Mouse (Mus musculus) midbrain, embryonic 11.5 days (tissue): ENCODE results near the gene Dram1. TPM values are rescaled to one million over a fixed set of nuclear protein-coding genes. Genes with fewer than 3 reads are reported as not detected.

ENCODE experiments used
- ATAC-seq: fragments of 200-750 bp; cut with Nextera tagmentation; 2 replicates; pipeline ENCODE4 v1.8.0; 2017; ENCODE audit warnings: moderate TSS enrichment, moderate library complexity; ENCODE audit not compliant: low FRiP score
- DNase-seq: peaks from one replicate; pipeline ENCODE4 v3.0.0; 2015; ENCODE audit warnings: low spot score; ENCODE audit errors: missing footprints
- H3K27ac ChIP-seq: fragments of 300-500 bp; sonication (generic); 2 replicates; pipeline ENCODE4 v1.5.1; 2014; ENCODE audit warnings: low read depth, low read length
- H3K27me3 ChIP-seq: fragments of 300-500 bp; sonication (generic); 2 replicates; pipeline ENCODE4 v1.6.1; 2014; ENCODE audit warnings: mild to moderate bottlenecking, low read length, moderate library complexity, mixed read lengths; ENCODE audit not compliant: control insufficient read depth, insufficient read depth
- H3K36me3 ChIP-seq: fragments of 300-500 bp; sonication (generic); 2 replicates; pipeline ENCODE4 v1.6.1; 2014; ENCODE audit warnings: mild to moderate bottlenecking, low read length, moderate library complexity, mixed read lengths; ENCODE audit not compliant: control insufficient read depth, insufficient read depth
- H3K4me1 ChIP-seq: fragments of 300-500 bp; sonication (generic); 2 replicates; pipeline ENCODE4 v1.6.1; 2014; ENCODE audit warnings: low read length; ENCODE audit not compliant: control insufficient read depth, insufficient read depth
- H3K4me2 ChIP-seq: fragments of 300-500 bp; sonication (generic); 2 replicates; pipeline ENCODE4 v1.6.1; 2014; ENCODE audit warnings: mild to moderate bottlenecking, moderate library complexity
- H3K4me3 ChIP-seq: fragments of 300-500 bp; sonication (generic); 2 replicates; pipeline ENCODE4 v1.5.1; 2014; ENCODE audit warnings: low read depth, low read length
- H3K9ac ChIP-seq: fragments of 300-500 bp; sonication (generic); 2 replicates; pipeline ENCODE4 v1.6.1; 2014; ENCODE audit warnings: low read length
- H3K9me3 ChIP-seq: fragments of 300-500 bp; sonication (generic); 2 replicates; pipeline ENCODE4 v1.6.1; 2016; ENCODE audit warnings: low read length; ENCODE audit not compliant: control insufficient read depth
- WGBS: fragments of 180-500 bp; shearing (Covaris S2); extraction: QIAGEN DNeasy Blood & Tissue Kit; methylation state at CpG from one replicate; pipeline ENCODE4 v1.1.7; 2014; 5-methylcytosine and 5-hydroxymethylcytosine counted together
- polyA plus RNA-seq: library from polyadenylated mRNA; unstranded; fragments of >200 nt; fragmentation: Nextera tagmentation; extraction: Ambion mirVana; gene quantifications from 2 replicates; pipeline ENCODE4 v1.2.1, GENCODE M21; 2014

Gene Dram1
- polyA plus RNA-seq, 1 experiment from 2014 or later, result 0.34 TPM

- H3K4me1 ChIP-seq, result no peaks in the 10 kb centered on the region
- H3K27ac ChIP-seq, result no peak overlapping the region
- H3K4me3 ChIP-seq, result no peak overlapping the region
- H3K36me3 ChIP-seq, result no peaks in the 10 kb centered on the region
- no peaks in the 10 kb centered on the region for H3K9me3 ChIP-seq
- WGBS, result 69% methylated on average over 10 of the region's 10 CpGs
- H3K9ac ChIP-seq, result no peak overlapping the region
- no peak overlapping the region for H3K4me2 ChIP-seq
- H3K27me3 ChIP-seq, result no peaks in the 10 kb centered on the region
- DNase-seq, result no peak
- no peak for ATAC-seq
These were observed 11.4 kb upstream of the Dram1 start for GRCm38 (mm10) chr10:88390096-88390790.

GRCm38 (mm10) chr10:88389576-88389975 lies 10.7 kb upstream of the Dram1 start:
- Histone ChIP-seq H3K9me3 (no peaks in the 10 kb centered on the region), H3K4me3 (no peak overlapping the region), H3K9ac (no peak overlapping the region), H3K36me3 (no peaks in the 10 kb centered on the region), H3K4me2 (no peak overlapping the region), H3K27me3 (no peaks in the 10 kb centered on the region), H3K27ac (no peak overlapping the region), H3K4me1 (no peaks in the 10 kb centered on the region)
- WGBS, result 68% methylated on average over 4 of the region's 4 CpGs
- ATAC-seq (no peak), DNase-seq (no peak)

GRCm38 (mm10) chr10:88386251-88386650 lies 7.4 kb upstream of the Dram1 start:
- no peak overlapping the region for H3K4me3 ChIP-seq
- no peak overlapping the region for H3K27ac ChIP-seq
- no peaks in the 10 kb centered on the region for H3K27me3 ChIP-seq
- 82% methylated on average over 6 of the region's 6 CpGs for WGBS
- H3K4me2 ChIP-seq, result no peak overlapping the region
- no peak overlapping the region for H3K9ac ChIP-seq
- ATAC-seq (no peak), DNase-seq (no peak)
- H3K9me3 ChIP-seq, result no peaks in the 10 kb centered on the region
- H3K36me3 ChIP-seq, result no peaks in the 10 kb centered on the region
- H3K4me1 ChIP-seq, result no peaks in the 10 kb centered on the region

DNA sequence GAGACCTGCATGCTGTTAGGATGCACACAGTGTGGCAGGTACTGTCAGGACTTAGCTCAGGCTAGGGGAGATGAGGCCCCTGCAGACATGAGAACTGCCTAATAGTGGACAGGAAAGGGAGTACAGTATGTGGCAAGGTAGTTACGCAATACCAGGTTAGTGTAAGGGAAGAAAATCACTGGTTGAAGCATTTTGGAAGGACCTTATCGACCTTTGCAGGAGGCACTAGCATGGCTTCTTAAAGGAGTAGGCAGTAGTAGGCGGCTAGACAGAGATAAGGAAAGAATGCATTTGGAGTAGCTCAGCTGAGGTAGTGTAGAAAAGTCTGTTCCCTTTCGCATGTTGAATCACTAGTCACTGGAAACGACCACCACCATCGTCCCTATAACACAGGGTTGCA lies 6.9 kb upstream of the Dram1 start:
- Histone ChIP-seq H3K9me3 (no peaks in the 10 kb centered on the region), H3K36me3 (no peaks in the 10 kb centered on the region), H3K4me3 (no peak overlapping the region), H3K4me1 (no peaks in the 10 kb centered on the region; the same call in 1 of the 2 replicates), H3K27ac (no peak overlapping the region), H3K9ac (no peak overlapping the region), H3K27me3 (no peaks in the 10 kb centered on the region), H3K4me2 (no peak overlapping the region)
- DNase-seq (peak; percentile 79), ATAC-seq (no peak)
- 83% methylated on average over 6 of the region's 6 CpGs for WGBS

- WGBS, result 96% methylated on average over 11 of the region's 11 CpGs
These were observed 6.4 kb upstream of the Dram1 start for GRCm38 (mm10) chr10:88385290-88385689.

GRCm38 (mm10) chr10:88384081-88384480 lies 5.2 kb upstream of the Dram1 start:
- 78% methylated on average over 5 of the region's 5 CpGs for WGBS
- H3K4me1 ChIP-seq, result no peaks in the 10 kb centered on the region; the same call in 1 of the 2 replicates
- no peak for ATAC-seq

More at GRCm38 (mm10) chr10:88385290-88385689, 6.4 kb upstream of the Dram1 start:
- H3K4me1 ChIP-seq, result no peaks in the 10 kb centered on the region; the same call in 1 of the 2 replicates
- no peak overlapping the region for H3K4me3 ChIP-seq
- H3K27me3 ChIP-seq, result no peaks in the 10 kb centered on the region
- H3K9me3 ChIP-seq, result no peaks in the 10 kb centered on the region
- H3K9ac ChIP-seq, result no peak overlapping the region
- no peaks in the 10 kb centered on the region for H3K36me3 ChIP-seq
- ATAC-seq (no peak), DNase-seq (no peak)
- H3K4me2 ChIP-seq, result no peak overlapping the region
- H3K27ac ChIP-seq, result no peak overlapping the region

DNA sequence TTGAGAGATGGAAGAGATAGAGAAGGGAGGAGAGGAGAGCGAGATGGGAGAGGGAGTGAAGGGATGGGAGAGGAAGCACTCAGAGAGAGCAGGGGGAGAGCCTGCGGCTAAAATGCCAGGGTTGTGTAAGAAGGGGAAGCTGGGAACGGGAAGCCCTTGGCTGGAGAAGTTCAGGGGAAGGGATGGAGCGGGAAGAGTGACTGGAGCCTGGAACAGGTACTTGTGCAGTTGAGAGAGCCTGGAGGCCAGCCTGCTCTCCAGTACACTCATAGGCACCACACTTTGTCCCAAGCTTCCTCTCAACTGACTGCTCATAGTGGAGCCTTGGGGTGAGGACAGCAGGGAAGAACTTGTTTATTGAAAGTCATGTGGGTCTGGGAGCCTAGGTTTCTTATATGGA lies 4.6 kb upstream of the Dram1 start:
- H3K9me3 ChIP-seq, result no peaks in the 10 kb centered on the region
- H3K27me3 ChIP-seq, result no peaks in the 10 kb centered on the region
- no peaks in the 10 kb centered on the region; the same call in 1 of the 2 replicates for H3K4me1 ChIP-seq
- ATAC-seq (no peak), DNase-seq (no peak)
- no peaks in the 10 kb centered on the region for H3K36me3 ChIP-seq
- 74% methylated on average over 4 of the region's 4 CpGs for WGBS
- no peak overlapping the region for H3K4me2 ChIP-seq
- no peak overlapping the region for H3K9ac ChIP-seq
- H3K4me3 ChIP-seq, result no peak overlapping the region
- no peak overlapping the region for H3K27ac ChIP-seq

More at GRCm38 (mm10) chr10:88384081-88384480, 5.2 kb upstream of the Dram1 start:
- Histone ChIP-seq H3K9ac (no peak overlapping the region), H3K36me3 (no peaks in the 10 kb centered on the region), H3K4me2 (no peak overlapping the region), H3K4me3 (no peak overlapping the region), H3K27me3 (no peaks in the 10 kb centered on the region), H3K27ac (no peak overlapping the region), H3K9me3 (no peaks in the 10 kb centered on the region)
- DNase-seq, result peak; percentile 23

DNA sequence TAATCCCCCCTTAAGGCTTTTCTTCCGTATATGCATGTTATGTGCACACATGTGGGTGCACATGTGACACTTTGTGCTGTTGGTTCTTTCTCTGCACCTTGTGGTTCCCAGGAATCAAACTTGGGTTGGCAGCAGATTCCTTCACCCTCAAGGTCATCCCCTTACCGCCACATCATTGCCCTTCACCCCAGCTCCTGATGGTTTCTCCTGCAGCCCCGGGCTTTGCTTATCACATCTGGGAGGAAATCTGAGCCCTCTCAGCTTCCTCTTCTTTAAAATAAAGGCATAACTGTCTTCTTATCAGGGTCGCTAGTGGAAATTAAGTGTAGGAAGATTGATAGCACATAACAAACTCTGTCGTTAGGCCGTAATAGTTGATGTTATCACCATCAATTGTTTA lies 3.1 kb upstream of the Dram1 start:
- Histone ChIP-seq H3K27me3 (no peaks in the 10 kb centered on the region), H3K9me3 (no peaks in the 10 kb centered on the region), H3K4me3 (no peak overlapping the region), H3K4me2 (no peak overlapping the region), H3K27ac (no peak overlapping the region), H3K9ac (no peak overlapping the region), H3K36me3 (no peaks in the 10 kb centered on the region), H3K4me1 (no peaks in the 10 kb centered on the region; the same call in 1 of the 2 replicates)
- WGBS, result 88% methylated on average over 6 of the region's 6 CpGs
- ATAC-seq, result no peak
- DNase-seq, result peak; percentile 51

DNA sequence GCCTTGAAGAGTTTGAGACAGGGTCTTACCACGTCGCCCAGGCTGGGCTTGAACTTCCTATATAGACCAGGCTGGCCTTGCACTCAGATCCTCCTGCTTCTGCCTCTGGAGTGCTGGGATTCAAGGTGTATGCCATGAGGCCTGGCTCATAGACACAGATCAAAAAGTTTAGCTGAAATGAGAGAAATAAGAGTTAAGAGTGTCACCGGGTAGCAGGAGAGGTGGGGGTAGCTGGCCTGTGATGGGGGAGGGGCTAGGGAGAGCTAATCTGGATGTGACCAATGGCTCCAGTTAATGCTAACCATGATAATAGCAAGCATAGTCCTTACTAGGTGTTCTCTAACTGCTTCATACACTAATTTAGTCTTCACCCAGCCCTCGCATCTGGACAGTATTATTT lies 2.4 kb upstream of the Dram1 start:
- no peaks in the 10 kb centered on the region; the same call in 1 of the 2 replicates for H3K4me1 ChIP-seq
- H3K9me3 ChIP-seq, result no peaks in the 10 kb centered on the region
- H3K4me3 ChIP-seq, result no peak overlapping the region
- no peaks in the 10 kb centered on the region for H3K27me3 ChIP-seq
- ATAC-seq (no peak), DNase-seq (peak; percentile 54)
- H3K27ac ChIP-seq, result no peak overlapping the region
- H3K9ac ChIP-seq, result no peak overlapping the region
- no peaks in the 10 kb centered on the region for H3K36me3 ChIP-seq
- 80% methylated on average over 4 of the region's 4 CpGs for WGBS
- no peak overlapping the region for H3K4me2 ChIP-seq
